Mouse (Mus musculus) ES-E14 (cell line): ENCODE measurements around the gene Gm17571. TPM values are rescaled to one million over a fixed set of nuclear protein-coding genes. Genes with fewer than 3 reads are reported as not detected.

Source experiments
- DNase-seq: peaks from one replicate; pipeline ENCODE4 v3.0.0-alpha.2; 2013; ENCODE audit warnings: low read depth, low spot score
- H3K27ac ChIP-seq: 2 replicates; pipeline ENCODE4 v1.5.1; 2012; ENCODE audit warnings: low read depth, mild to moderate bottlenecking, low read length, moderate library complexity, mixed read lengths; ENCODE audit not compliant: poor library complexity, insufficient read depth, severe bottlenecking
- H3K36me3 ChIP-seq: 2 replicates; pipeline ENCODE4 v1.6.1; 2012; ENCODE audit warnings: mild to moderate bottlenecking, low read length, moderate library complexity, mixed read lengths; ENCODE audit not compliant: control insufficient read depth, poor library complexity, insufficient read depth, severe bottlenecking
- H3K4me1 ChIP-seq, 2 experiments: fragments of 150-350 bp in 1 of 2; sonication (generic) in 1 of 2; 2 replicates each; pipeline ENCODE4 v1.6.1; 2012; ENCODE audit warnings: low read length in 2 of 2, mild to moderate bottlenecking in 1 of 2, mixed read lengths in 1 of 2; ENCODE audit not compliant: control insufficient read depth in 2 of 2, insufficient read depth in 2 of 2, poor library complexity in 1 of 2
- H3K4me3 ChIP-seq, 2 experiments: fragments of 150-350 bp in 1 of 2; sonication (generic) in 1 of 2; 2 replicates each; pipeline ENCODE4 v1.5.1; 2012; ENCODE audit warnings: low read length in 2 of 2, low read depth in 1 of 2, mild to moderate bottlenecking in 1 of 2, mixed read lengths in 1 of 2; ENCODE audit not compliant: insufficient read depth in 1 of 2, poor library complexity in 1 of 2, severe bottlenecking in 1 of 2
- H3K9ac ChIP-seq: 2 replicates; pipeline ENCODE4 v1.6.1; 2012; ENCODE audit warnings: low read depth, mild to moderate bottlenecking, low read length, mixed read lengths; ENCODE audit not compliant: poor library complexity, insufficient read depth, severe bottlenecking
- H3K9me3 ChIP-seq: fragments of 150-350 bp; sonication (generic); 2 replicates; pipeline ENCODE4 v1.6.1; 2012; ENCODE audit warnings: low read depth, mild to moderate bottlenecking, low read length; ENCODE audit not compliant: control insufficient read depth, insufficient read depth
- CHD2 ChIP-seq: IDR thresholded peaks from 2 replicates; pipeline ENCODE4 v1.6.1; 2014; ENCODE audit warnings: mild to moderate bottlenecking, low read depth, low read length, inconsistent platforms
- HCFC1 ChIP-seq: IDR thresholded peaks from 2 replicates; pipeline ENCODE4 v1.6.1; 2012; ENCODE audit warnings: low read length, inconsistent platforms, borderline replicate concordance; ENCODE audit not compliant: insufficient read depth
- MAFK ChIP-seq: IDR thresholded peaks from 2 replicates; pipeline ENCODE4 v1.6.1; 2014; ENCODE audit warnings: mild to moderate bottlenecking, low read depth, low read length, inconsistent platforms; ENCODE audit not compliant: insufficient read depth
- ZC3H11A ChIP-seq: IDR thresholded peaks from 2 replicates; pipeline ENCODE4 v1.6.1; 2012; ENCODE audit warnings: low read depth, mild to moderate bottlenecking, inconsistent platforms, low read length, borderline replicate concordance
- ZNF384 ChIP-seq: IDR thresholded peaks from 2 replicates; pipeline ENCODE4 v1.6.1; 2012; ENCODE audit warnings: low read depth, low read length, inconsistent platforms
- in situ Hi-C, 2 experiments: fragments of 600-800 bp; cut with MboI; formaldehyde crosslinking; loops; one replicate each; pipeline ENCODE4 v1.15.1; 2025; ENCODE audit warnings: low sequenced_read_pairs in 2 of 2, inconsistent platforms in 1 of 2; ENCODE audit not compliant: unreplicated experiment in 2 of 2
- total RNA-seq: library from RNA; depleted of rRNA; stranded (reverse); fragments of 300-350 nt; gene quantifications from 2 replicates; pipeline ENCODE4 v1.2.3, GENCODE M21; 2012

The Gm17571 gene
- total RNA-seq, 1 experiment: not detected

DNA sequence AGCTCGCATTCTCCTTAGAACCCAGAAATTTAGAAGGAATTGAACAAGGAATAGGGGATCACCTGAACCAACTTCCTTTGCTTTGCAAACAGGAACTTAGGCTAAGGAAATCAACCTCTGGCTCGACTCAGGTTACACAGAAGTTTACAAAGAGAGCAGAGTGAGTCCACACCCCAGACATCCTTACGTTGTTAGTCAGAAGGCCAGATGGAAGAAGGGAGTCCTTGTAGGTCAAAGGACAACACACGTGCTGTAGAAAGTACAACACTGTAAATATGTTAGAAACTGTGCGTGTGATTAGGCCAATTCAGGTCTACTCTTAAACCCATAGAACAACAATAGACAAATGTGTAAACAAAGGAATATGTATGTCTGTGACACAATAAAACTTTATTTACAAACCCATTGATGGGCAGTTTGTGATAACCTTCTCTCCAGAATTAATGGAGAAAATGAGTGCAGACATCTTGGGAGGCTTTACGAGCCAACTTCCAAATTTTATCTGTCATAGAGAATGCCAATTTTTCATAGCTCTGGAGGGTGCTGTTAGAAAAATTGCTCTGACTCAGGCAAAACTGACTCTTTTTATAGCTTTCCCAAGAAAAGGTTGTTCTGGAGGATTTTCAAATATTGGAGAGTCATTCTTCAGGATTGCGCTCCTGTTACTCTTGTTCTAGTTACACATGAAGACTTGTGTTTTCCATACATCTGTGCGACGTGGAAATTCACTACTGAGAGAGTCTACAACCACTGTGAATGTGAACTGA, 45.5 kb upstream of the Gm17571 start:
- no peak overlapping the region for H3K9ac ChIP-seq
- no peak overlapping the region for H3K27ac ChIP-seq
- no peak for DNase-seq
- no peaks in the 10 kb centered on the region for H3K9me3 ChIP-seq
- in situ Hi-C loops: no loop called here
- no peaks in the 10 kb centered on the region for H3K36me3 ChIP-seq
- TF ChIP-seq CHD2 (no peak), ZNF384 (no peak), HCFC1 (no peak), MAFK (no peak), ZC3H11A (no peak)
- no peak overlapping the region for H3K4me3 ChIP-seq
- H3K4me1 ChIP-seq: no peaks in the 10 kb centered on the region

GRCm38 (mm10) chr9:13491107-13491506, 44.6 kb upstream of the Gm17571 start:
- TF ChIP-seq MAFK (no peak), ZNF384 (no peak), CHD2 (no peak), ZC3H11A (no peak), HCFC1 (no peak)
- in situ Hi-C loops: no loop called here
- Histone ChIP-seq H3K36me3 (no peaks in the 10 kb centered on the region), H3K27ac (no peak overlapping the region), H3K4me1 (no peaks in the 10 kb centered on the region), H3K9me3 (no peaks in the 10 kb centered on the region), H3K4me3 (no peak overlapping the region), H3K9ac (no peak overlapping the region)
- DNase-seq: no peak

DNA sequence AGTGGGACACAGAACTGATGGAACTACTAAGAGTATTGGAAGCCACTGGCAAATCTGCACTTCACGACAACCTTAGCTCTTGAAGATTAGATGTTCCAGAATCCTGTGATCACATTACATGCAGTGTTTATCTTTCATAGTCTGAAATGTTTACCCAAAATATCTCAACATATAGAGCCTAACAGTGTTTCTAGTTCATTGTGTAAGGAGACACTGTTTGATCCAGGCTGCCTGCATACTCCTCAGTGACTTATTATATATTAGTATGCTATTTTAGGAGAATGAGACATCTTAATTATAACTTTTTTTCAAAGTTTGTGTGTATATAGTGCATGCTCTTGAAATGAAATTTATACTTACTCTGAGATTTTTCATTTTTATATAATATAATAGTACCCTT, 39.4 kb upstream of the Gm17571 start:
- in situ Hi-C loops: no loop called here
- Histone ChIP-seq H3K27ac (no peak overlapping the region), H3K4me1 (no peaks in the 10 kb centered on the region), H3K9ac (no peak overlapping the region), H3K4me3 (no peak overlapping the region), H3K36me3 (no peaks in the 10 kb centered on the region), H3K9me3 (no peaks in the 10 kb centered on the region)
- no peak for DNase-seq
- no peak for TF ChIP-seq CHD2
- TF ChIP-seq MAFK: no peak
- TF ChIP-seq ZC3H11A: no peak
- no peak for TF ChIP-seq ZNF384
- TF ChIP-seq HCFC1: no peak

DNA sequence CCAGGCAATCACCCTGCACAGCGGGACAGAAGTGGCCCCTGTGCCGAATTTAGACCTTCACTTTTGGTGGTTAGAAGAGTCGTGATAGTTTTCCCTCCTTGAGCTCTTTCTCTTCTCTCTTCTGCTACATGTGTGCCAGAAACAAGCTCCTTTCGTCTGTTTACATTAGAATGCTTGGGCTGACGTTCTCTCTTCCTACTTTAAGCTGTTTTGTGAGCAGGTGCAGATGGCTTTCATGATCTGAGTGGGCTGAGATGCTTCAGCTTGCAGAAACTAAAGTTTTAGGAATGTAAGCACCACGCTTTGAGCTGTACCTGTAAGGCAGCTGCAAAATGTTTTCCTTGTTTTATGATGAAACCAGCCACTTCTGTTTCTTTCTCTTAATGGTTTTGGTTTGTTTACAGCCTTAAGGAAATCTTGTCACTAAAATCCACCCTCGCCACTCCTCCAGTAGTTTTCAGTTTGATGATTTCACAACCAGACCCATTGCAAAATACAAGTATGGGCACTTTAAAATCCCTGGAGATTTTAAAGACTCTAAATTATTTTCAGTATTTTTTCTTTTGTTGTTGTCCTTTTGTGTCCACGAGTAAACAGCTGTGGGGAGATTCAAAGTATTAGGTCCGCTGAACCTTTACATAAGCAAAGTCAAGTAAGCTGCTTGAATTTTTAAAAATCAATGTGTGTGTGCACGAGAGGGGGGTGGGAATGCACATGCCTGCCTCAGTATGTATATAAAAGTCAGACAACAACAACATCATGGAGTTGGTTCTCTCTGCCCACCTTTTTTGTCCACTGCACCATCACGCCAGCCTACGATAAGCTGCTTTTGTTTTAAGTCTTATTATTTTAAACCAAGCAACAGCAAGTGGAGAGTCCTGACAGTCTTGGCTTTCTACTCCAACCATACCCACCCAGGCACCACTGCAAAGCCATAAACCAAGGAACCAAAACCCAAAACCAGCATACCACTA, 38.0 kb upstream of the Gm17571 start:
- H3K4me1 ChIP-seq: no peaks in the 10 kb centered on the region
- TF ChIP-seq MAFK (no peak), ZC3H11A (no peak), ZNF384 (no peak), CHD2 (no peak), HCFC1 (no peak)
- H3K27ac ChIP-seq: no peak overlapping the region
- no peak overlapping the region for H3K4me3 ChIP-seq
- in situ Hi-C loops: no loop called here
- no peak overlapping the region for H3K9ac ChIP-seq
- no peaks in the 10 kb centered on the region for H3K36me3 ChIP-seq
- H3K9me3 ChIP-seq: no peaks in the 10 kb centered on the region
- DNase-seq: no peak
